Mouse (Mus musculus): ENCODE measurements around the gene Myt1l. TPM values are rescaled to one million over a fixed set of nuclear protein-coding genes. Genes with fewer than 3 reads are reported as not detected.

Gene Myt1l
- polyA plus RNA-seq, 1 experiment from 2014 or later, result 177 TPM

DNA sequence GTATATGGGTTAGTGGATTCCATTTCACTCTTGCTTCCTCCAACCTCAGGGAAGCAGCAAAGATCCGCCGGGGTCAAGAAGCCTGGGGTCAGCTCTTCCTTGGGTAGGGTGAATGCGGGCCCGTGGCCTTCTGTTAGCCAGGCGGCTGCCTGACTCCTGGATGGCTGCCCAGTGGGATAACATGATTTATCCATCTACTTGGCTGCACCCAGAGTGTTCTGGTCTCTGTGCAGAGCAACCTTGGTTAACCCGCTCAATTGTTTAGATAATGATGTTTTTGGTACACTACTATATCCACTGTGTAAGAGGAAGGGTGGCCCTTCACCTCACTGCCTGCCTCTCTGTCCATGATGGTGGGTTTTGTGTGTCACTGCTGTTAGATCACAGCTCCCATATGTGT, 423.9 kb downstream of the Myt1l start:
- Histone ChIP-seq H3K27ac (no peak overlapping the region), H3K9me3 (no peaks in the 10 kb centered on the region), H3K4me3 (replicated peaks) (no peak overlapping the region), H3K4me2 (replicated peaks) (no peak overlapping the region), H3K36me3 (peaks cover 3% of the 10 kb centered on the region), H3K9ac (replicated peaks) (no peak overlapping the region), H3K27me3 (no peaks in the 10 kb centered on the region), H3K4me1 (replicated peaks) (peaks cover 51% of the 10 kb centered on the region)
- no peak for ATAC-seq
- 83% methylated on average over 6 of the region's 6 CpGs for WGBS

DNA sequence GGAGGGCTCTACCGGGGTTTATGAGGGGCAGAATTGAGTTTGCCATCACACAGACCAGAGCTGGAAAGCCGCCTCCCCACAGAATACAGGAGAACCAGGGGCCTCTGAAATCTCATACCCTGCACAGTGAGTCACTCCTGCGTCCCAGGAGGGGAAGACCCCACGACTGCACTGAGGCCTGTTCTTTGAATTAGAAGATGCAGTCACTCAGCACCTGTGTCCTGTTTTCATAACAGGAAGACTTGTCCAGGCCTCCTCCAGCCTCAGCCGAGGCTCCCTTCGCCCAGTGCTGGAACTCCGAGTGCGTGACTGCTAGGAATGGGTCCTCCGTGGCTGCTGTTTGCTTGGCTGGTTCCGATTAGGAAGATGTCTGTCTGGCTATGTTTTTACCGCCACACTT, 425.8 kb downstream of the Myt1l start:
- no peaks in the 10 kb centered on the region for H3K9me3 ChIP-seq
- H3K4me3 ChIP-seq (replicated peaks), result no peak overlapping the region
- H3K36me3 ChIP-seq, result peaks cover 3% of the 10 kb centered on the region
- H3K27me3 ChIP-seq, result no peaks in the 10 kb centered on the region
- H3K4me1 ChIP-seq (replicated peaks), result peaks cover 52% of the 10 kb centered on the region
- no peak overlapping the region for H3K9ac ChIP-seq (replicated peaks)
- H3K4me2 ChIP-seq (replicated peaks), result no peak overlapping the region
- peak overlapping the region; percentile 69 for H3K27ac ChIP-seq
- 55% methylated on average over 11 of the region's 11 CpGs for WGBS
- no peak for ATAC-seq

DNA sequence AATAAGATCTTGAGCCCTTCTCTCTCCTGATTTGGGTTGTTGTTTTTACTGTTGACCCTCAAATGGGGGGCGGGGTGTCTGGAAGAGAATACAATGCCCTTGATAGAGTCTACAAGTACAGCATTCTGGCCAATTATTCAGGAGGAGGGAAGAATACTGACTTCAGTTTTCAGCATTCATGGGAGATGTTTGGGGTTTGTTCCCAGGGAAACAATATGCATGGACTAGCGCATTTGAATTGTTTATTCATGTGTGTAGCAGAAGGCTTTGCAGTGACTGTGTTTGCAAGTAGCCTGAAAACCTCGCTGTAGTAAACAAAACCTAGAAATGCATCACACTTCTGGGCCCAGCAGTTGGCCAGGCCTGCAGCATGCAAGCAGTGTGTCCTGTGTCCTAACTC, 426.3 kb downstream of the Myt1l start:
- Histone ChIP-seq H3K9ac (replicated peaks) (no peak overlapping the region), H3K4me3 (replicated peaks) (no peak overlapping the region), H3K27ac (peak overlapping the region; percentile 69), H3K27me3 (no peaks in the 10 kb centered on the region), H3K4me1 (replicated peaks) (peaks cover 52% of the 10 kb centered on the region), H3K9me3 (no peaks in the 10 kb centered on the region), H3K4me2 (replicated peaks) (no peak overlapping the region), H3K36me3 (peaks cover 3% of the 10 kb centered on the region; the same call in 1 of the 2 replicates)
- 59% methylated on average over 3 of the region's 3 CpGs for WGBS
- no peak for ATAC-seq

DNA sequence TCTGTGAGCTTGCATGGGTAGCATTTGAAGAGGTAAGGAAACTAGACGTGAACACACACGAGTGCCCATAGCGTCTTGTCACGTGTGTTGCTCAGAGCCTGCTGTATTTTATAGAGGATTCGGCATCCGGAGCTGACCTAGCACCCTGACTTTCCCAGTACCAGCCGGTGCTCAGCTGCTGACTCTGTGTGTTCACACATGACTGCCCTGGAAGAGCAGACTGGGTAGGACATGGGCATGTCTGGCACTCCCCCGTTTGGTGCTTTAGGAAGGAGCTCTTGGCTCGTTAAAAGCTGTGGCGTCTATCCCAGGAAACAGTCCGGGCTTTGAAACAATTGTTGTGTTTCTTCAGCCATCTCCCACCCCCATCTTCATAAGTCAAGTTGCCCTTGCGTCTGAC, 428.8 kb downstream of the Myt1l start:
- H3K4me2 ChIP-seq (replicated peaks), result no peak overlapping the region
- H3K9me3 ChIP-seq, result no peaks in the 10 kb centered on the region
- 86% methylated on average over 12 of the region's 12 CpGs for WGBS
- no peaks in the 10 kb centered on the region for H3K27me3 ChIP-seq
- H3K4me1 ChIP-seq (replicated peaks), result peaks cover 51% of the 10 kb centered on the region
- H3K27ac ChIP-seq, result no peak overlapping the region
- no peak overlapping the region for H3K4me3 ChIP-seq (replicated peaks)
- no peak overlapping the region for H3K9ac ChIP-seq (replicated peaks)
- H3K36me3 ChIP-seq, result peaks cover 3% of the 10 kb centered on the region; the same call in 1 of the 2 replicates
- no peak for ATAC-seq

DNA sequence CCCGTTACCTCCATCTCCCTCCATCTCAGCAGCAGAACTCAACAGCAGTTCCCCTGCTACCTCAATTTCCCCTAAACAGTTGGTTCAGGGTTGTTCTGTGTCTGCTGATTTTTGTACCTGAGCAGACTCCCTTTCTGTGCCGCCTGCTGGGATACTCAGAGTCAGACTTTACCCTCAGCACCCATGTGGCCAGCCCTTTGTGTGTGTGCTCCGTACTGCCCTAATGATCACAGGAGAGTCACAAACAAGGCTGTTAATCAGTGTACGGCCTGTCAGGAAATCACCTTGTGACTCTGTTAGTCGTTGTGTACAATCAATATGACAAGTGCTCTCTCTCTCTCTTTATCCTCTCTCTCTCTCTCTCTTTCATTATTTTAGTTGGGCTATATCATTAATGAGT, 430.5 kb downstream of the Myt1l start:
- 80% methylated on average over 5 of the region's 5 CpGs for WGBS
- Histone ChIP-seq H3K4me1 (replicated peaks) (peaks cover 36% of the 10 kb centered on the region), H3K36me3 (peaks cover 10% of the 10 kb centered on the region; the same call in 1 of the 2 replicates), H3K9ac (replicated peaks) (no peak overlapping the region), H3K9me3 (no peaks in the 10 kb centered on the region), H3K4me2 (replicated peaks) (no peak overlapping the region), H3K27ac (no peak overlapping the region), H3K4me3 (replicated peaks) (no peak overlapping the region), H3K27me3 (no peaks in the 10 kb centered on the region)
- ATAC-seq, result no peak

DNA sequence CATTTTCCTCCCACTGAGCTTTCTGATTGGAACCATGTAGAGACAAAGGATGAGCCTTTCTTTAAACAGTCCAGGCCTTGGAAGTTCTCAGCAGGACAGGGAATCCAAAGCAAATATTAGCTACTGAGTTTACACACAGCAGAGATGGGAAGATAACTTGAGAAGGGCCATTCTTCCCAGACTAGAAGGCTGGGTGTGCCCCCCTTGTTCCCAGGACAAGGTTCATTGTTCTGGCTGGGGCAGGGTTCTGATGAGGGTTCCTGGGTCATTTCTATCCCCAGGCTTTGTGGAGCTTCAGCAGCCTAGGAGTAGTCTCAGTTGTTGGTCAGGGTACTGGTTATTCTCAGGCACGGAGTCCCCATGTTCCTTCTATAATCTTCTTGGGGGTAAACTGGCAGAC, 432.9 kb downstream of the Myt1l start:
- Histone ChIP-seq H3K9me3 (no peaks in the 10 kb centered on the region), H3K4me1 (replicated peaks) (peaks cover 22% of the 10 kb centered on the region), H3K4me3 (replicated peaks) (no peak overlapping the region), H3K27me3 (no peaks in the 10 kb centered on the region), H3K27ac (no peak overlapping the region), H3K4me2 (replicated peaks) (no peak overlapping the region), H3K36me3 (peaks cover 19% of the 10 kb centered on the region), H3K9ac (replicated peaks) (no peak overlapping the region)
- no peak for ATAC-seq
- 80% methylated on average over 1 of the region's 1 CpGs for WGBS

DNA sequence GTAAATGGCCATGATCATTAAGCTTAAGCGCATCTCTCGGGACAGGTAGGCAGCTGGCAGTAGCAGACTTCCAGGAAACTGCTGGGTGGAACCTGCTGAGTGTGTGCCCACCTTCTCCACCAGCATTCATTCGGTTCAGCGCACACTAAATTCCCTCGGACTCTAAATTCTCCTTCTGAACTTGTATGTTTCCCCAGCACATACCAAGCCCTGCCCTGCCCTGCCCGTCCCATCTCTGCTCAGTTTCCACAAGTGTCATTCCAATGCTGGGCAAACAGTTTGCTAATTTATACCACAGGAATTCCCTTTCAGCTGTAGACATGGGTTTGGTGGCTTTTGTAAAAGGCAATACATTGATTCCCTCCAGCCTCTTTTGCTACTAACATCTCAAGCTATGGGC, 436.8 kb downstream of the Myt1l start:
- H3K36me3 ChIP-seq, result peaks cover 16% of the 10 kb centered on the region

DNA sequence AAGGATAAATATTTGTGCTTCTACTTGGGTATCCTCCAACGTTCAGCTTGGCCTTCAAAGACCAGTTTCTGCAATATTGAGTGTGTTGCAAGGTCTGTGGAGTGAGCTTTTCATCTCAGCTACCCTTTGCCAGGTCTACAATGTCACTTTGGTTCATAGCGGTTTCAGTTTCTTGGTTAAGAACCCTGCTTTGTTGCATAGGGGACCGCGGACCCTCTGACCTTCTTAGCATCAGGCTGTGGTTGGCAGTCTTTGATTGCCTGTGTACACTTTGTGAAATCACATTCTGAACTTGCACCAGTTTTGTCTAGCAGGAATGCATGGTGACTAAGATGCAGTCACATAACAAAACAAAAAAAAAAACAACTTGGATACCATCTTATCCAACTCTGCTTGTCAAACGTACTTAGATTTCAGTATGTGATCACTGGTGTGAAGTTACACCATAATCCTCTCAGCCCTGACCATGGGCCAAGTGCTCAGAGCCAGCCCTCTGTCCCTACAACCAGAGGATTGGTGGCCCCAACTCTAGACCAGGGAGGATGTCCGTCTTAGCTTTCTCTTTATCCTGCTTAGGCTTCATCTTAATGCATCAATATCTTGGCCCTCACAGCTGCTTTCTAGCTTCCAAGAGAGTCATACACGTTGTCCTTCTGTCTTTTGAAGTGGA, 443.7 kb downstream of the Myt1l start:
- no peak overlapping the region for H3K9ac ChIP-seq (replicated peaks)
- H3K4me1 ChIP-seq (replicated peaks), result 0 out of 2 replicates have a peak, but pooled peaks cover 3% of the 10 kb centered on the region
- no peak for ATAC-seq
- 83% methylated on average over 7 of the region's 7 CpGs for WGBS
- peaks cover 27% of the 10 kb centered on the region for H3K36me3 ChIP-seq
- H3K9me3 ChIP-seq, result no peaks in the 10 kb centered on the region
- H3K4me3 ChIP-seq (replicated peaks), result no peak overlapping the region
- no peaks in the 10 kb centered on the region for H3K27me3 ChIP-seq
- no peak overlapping the region for H3K4me2 ChIP-seq (replicated peaks)
- H3K27ac ChIP-seq, result no peak overlapping the region

More for the DNA sequence above, 436.8 kb downstream of the Myt1l start:
- no peak overlapping the region for H3K4me2 ChIP-seq (replicated peaks)
- 96% methylated on average over 6 of the region's 6 CpGs for WGBS
- no peak overlapping the region for H3K27ac ChIP-seq
- peaks cover 15% of the 10 kb centered on the region for H3K4me1 ChIP-seq (replicated peaks)
- H3K9me3 ChIP-seq, result no peaks in the 10 kb centered on the region
- no peaks in the 10 kb centered on the region for H3K27me3 ChIP-seq
- no peak for ATAC-seq
- no peak overlapping the region for H3K4me3 ChIP-seq (replicated peaks)
- no peak overlapping the region for H3K9ac ChIP-seq (replicated peaks)

DNA sequence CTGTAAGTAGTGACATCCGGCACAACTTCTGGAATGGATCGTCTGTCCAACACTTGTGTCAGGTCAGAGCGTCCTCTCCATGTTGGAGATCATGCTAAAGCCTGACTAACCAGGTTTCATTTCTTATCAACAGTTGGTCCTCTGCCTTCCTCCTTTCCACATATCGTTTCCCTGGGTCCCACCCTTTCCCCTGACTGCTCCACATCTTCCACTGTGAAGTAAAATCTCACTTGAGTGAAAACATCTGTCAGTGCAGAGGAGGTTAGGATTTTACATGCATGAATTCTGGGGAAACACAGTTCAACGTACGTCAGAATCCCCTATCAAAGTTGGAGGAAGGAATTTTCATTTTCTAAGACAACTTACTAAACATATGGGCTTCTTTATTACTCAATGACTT, 444.3 kb downstream of the Myt1l start:
- H3K27me3 ChIP-seq, result no peaks in the 10 kb centered on the region
- H3K36me3 ChIP-seq, result peaks cover 29% of the 10 kb centered on the region
- H3K4me1 ChIP-seq (replicated peaks), result 0 out of 2 replicates have a peak, but pooled peaks cover 3% of the 10 kb centered on the region
- no peak overlapping the region for H3K27ac ChIP-seq
- ATAC-seq, result no peak
- no peak overlapping the region for H3K4me3 ChIP-seq (replicated peaks)
- 92% methylated on average over 6 of the region's 6 CpGs for WGBS
- no peak overlapping the region for H3K4me2 ChIP-seq (replicated peaks)
- H3K9ac ChIP-seq (replicated peaks), result no peak overlapping the region
- H3K9me3 ChIP-seq, result no peaks in the 10 kb centered on the region

All from midbrain, embryonic 13.5 days (tissue).